Mouse (Mus musculus) MEL (cell line): ENCODE measurements at regions not wholly inside any gene's neighbourhood (a gene's known extent, or its start where the extent isn't known, plus 50 kb on each side); places are given as distances from the start of the nearest gene placed in this dataset.

Experiments used
- CTCF ChIP-seq, 3 experiments: IDR thresholded peaks in 2 of 3; conservative IDR thresholded peaks in 1 of 3; 2 replicates each; pipeline ENCODE4 v1.5.1; 2011 to 2012; ENCODE audit warnings: low read length in 3 of 3, low read depth in 2 of 3, mild to moderate bottlenecking in 2 of 3, improper control_type of control experiment in 1 of 3, inconsistent platforms in 1 of 3, mixed read lengths in 1 of 3, moderate library complexity in 1 of 3; ENCODE audit not compliant: control insufficient read depth in 1 of 3, insufficient read depth in 1 of 3, poor library complexity in 1 of 3, severe bottlenecking in 1 of 3
- MEF2A ChIP-seq: IDR thresholded peaks from 2 replicates; pipeline ENCODE4 v1.6.1; 2014; ENCODE audit warnings: low read depth, mild to moderate bottlenecking, inconsistent platforms, low read length, improper control_type of control experiment; ENCODE audit not compliant: poor library complexity, insufficient replicate concordance, severe bottlenecking; ENCODE audit errors: extremely low read depth

- TF ChIP-seq CTCF (IDR thresholded peaks at IDR 0.05 in 2 of 3, conservative IDR thresholded peaks at IDR 0.05 in 1 of 3; ENCODE audit: control insufficient read depth in 1 of 3, insufficient read depth in 1 of 3, low read depth in 2 of 3, low read length in 3 of 3, poor library complexity in 1 of 3, severe bottlenecking in 1 of 3), result no peak
- TF ChIP-seq MEF2A, result no peak
These were observed 86.4 kb upstream of the Gm34302 start for GRCm38 (mm10) chr3:63570082-63570481.
